Mouse (Mus musculus): ENCODE results near the gene Khdc1a. TPM values are rescaled to one million over a fixed set of nuclear protein-coding genes. Genes with fewer than 3 reads are reported as not detected.

The Khdc1a gene
- polyA plus RNA-seq (2015; fragmentation: Nextera tagmentation; extraction: Ambion mirVana) = not detected in 2 replicates

- 66% methylated on average over 2 of the region's 2 CpGs for WGBS
- no peak for ATAC-seq (replicated peaks; ENCODE audit: low FRiP score, low read depth)
- H3K4me3 ChIP-seq (replicated peaks; ENCODE audit: low read depth, low read length) = no peak within 1 kb of the TSS
- no peaks in the 10 kb centered on the region for H3K36me3 ChIP-seq (ENCODE audit: insufficient read depth, low read length)
- H3K4me1 ChIP-seq (replicated peaks; ENCODE audit: insufficient read depth, low read length) = no peaks in the 10 kb centered on the region
- no peak within 1 kb of the TSS for H3K4me2 ChIP-seq (ENCODE audit: low read length)
- no peaks in the 10 kb centered on the region for H3K9me3 ChIP-seq (replicated peaks; ENCODE audit: low read length)
- TF ChIP-seq CTCF (IDR thresholded peaks at IDR 0.05; ENCODE audit: low read depth) = no peak
- H3K27ac ChIP-seq = no peak within 1 kb of the TSS
- H3K9ac ChIP-seq (ENCODE audit: low read depth, low read length) = no peak within 1 kb of the TSS
- H3K27me3 ChIP-seq (ENCODE audit: insufficient read depth, low read length) = no peaks in the 10 kb centered on the region
- DNase-seq (ENCODE audit: low spot score) = no peak
Measured at GRCm38 (mm10) chr1:21349341-21349740, at the start of gene Khdc1a. TSS of gene Khdc1a (plus strand) at chr1:21349641.

GRCm38 (mm10) chr1:21299826-21300225 lies 49.6 kb upstream of the Khdc1a start:
- Histone ChIP-seq H3K36me3 (ENCODE audit: insufficient read depth, low read length) (no peaks in the 10 kb centered on the region), H3K9ac (ENCODE audit: low read depth, low read length) (no peak overlapping the region), H3K9me3 (replicated peaks; ENCODE audit: low read length) (no peaks in the 10 kb centered on the region), H3K27me3 (ENCODE audit: insufficient read depth, low read length) (no peaks in the 10 kb centered on the region), H3K4me1 (replicated peaks; ENCODE audit: insufficient read depth, low read length) (no peaks in the 10 kb centered on the region), H3K4me2 (ENCODE audit: low read length) (no peak overlapping the region), H3K4me3 (replicated peaks; ENCODE audit: low read depth, low read length) (no peak overlapping the region), H3K27ac (no peak overlapping the region)
- DNase-seq (ENCODE audit: low spot score) (no peak), ATAC-seq (replicated peaks; ENCODE audit: low FRiP score, low read depth) (no peak)
- WGBS = 48% methylated on average over 3 of the region's 3 CpGs
- TF ChIP-seq CTCF (IDR thresholded peaks at IDR 0.05; ENCODE audit: low read depth) = no peak

GRCm38 (mm10) chr1:21301686-21302085 lies 47.8 kb upstream of the Khdc1a start:
- H3K27me3 ChIP-seq (ENCODE audit: insufficient read depth, low read length) = no peaks in the 10 kb centered on the region
- H3K9me3 ChIP-seq (replicated peaks; ENCODE audit: low read length) = no peaks in the 10 kb centered on the region
- no peaks in the 10 kb centered on the region for H3K4me1 ChIP-seq (replicated peaks; ENCODE audit: insufficient read depth, low read length)
- 71% methylated on average over 3 of the region's 3 CpGs for WGBS
- H3K27ac ChIP-seq = no peak overlapping the region
- H3K4me3 ChIP-seq (replicated peaks; ENCODE audit: low read depth, low read length) = no peak overlapping the region
- H3K4me2 ChIP-seq (ENCODE audit: low read length) = no peak overlapping the region
- no peaks in the 10 kb centered on the region for H3K36me3 ChIP-seq (ENCODE audit: insufficient read depth, low read length)
- TF ChIP-seq CTCF (IDR thresholded peaks at IDR 0.05; ENCODE audit: low read depth) = no peak
- no peak overlapping the region for H3K9ac ChIP-seq (ENCODE audit: low read depth, low read length)
- ATAC-seq (replicated peaks; ENCODE audit: low FRiP score, low read depth) (no peak), DNase-seq (ENCODE audit: low spot score) (no peak)

- Histone ChIP-seq H3K9ac (ENCODE audit: low read depth, low read length) (no peak overlapping the region), H3K36me3 (ENCODE audit: insufficient read depth, low read length) (no peaks in the 10 kb centered on the region), H3K27me3 (ENCODE audit: insufficient read depth, low read length) (no peaks in the 10 kb centered on the region), H3K4me3 (replicated peaks; ENCODE audit: low read depth, low read length) (no peak overlapping the region), H3K4me2 (ENCODE audit: low read length) (no peak overlapping the region), H3K9me3 (replicated peaks; ENCODE audit: low read length) (no peaks in the 10 kb centered on the region), H3K4me1 (replicated peaks; ENCODE audit: insufficient read depth, low read length) (no peaks in the 10 kb centered on the region), H3K27ac (no peak overlapping the region)
- ATAC-seq (replicated peaks; ENCODE audit: low FRiP score, low read depth) (no peak), DNase-seq (ENCODE audit: low spot score) (no peak)
- no peak for TF ChIP-seq CTCF (IDR thresholded peaks at IDR 0.05; ENCODE audit: low read depth)
- WGBS = 76% methylated on average over 3 of the region's 3 CpGs
Measured at GRCm38 (mm10) chr1:21304174-21304573, 45.3 kb upstream of the Khdc1a start.

GRCm38 (mm10) chr1:21304646-21305045 lies 44.8 kb upstream of the Khdc1a start:
- H3K27me3 ChIP-seq (ENCODE audit: insufficient read depth, low read length) = no peaks in the 10 kb centered on the region
- H3K9ac ChIP-seq (ENCODE audit: low read depth, low read length) = no peak overlapping the region
- no peaks in the 10 kb centered on the region for H3K9me3 ChIP-seq (replicated peaks; ENCODE audit: low read length)
- no peaks in the 10 kb centered on the region for H3K36me3 ChIP-seq (ENCODE audit: insufficient read depth, low read length)
- H3K4me2 ChIP-seq (ENCODE audit: low read length) = no peak overlapping the region
- no peak overlapping the region for H3K27ac ChIP-seq
- H3K4me1 ChIP-seq (replicated peaks; ENCODE audit: insufficient read depth, low read length) = no peaks in the 10 kb centered on the region
- no peak for DNase-seq (ENCODE audit: low spot score)
- no peak for TF ChIP-seq CTCF (IDR thresholded peaks at IDR 0.05; ENCODE audit: low read depth)
- H3K4me3 ChIP-seq (replicated peaks; ENCODE audit: low read depth, low read length) = no peak overlapping the region
- no peak for ATAC-seq (replicated peaks; ENCODE audit: low FRiP score, low read depth)
- WGBS = 63% methylated on average over 4 of the region's 4 CpGs

- no peaks in the 10 kb centered on the region for H3K4me1 ChIP-seq (replicated peaks; ENCODE audit: insufficient read depth, low read length)
- H3K4me2 ChIP-seq (ENCODE audit: low read length) = no peak overlapping the region
- no peaks in the 10 kb centered on the region for H3K27me3 ChIP-seq (ENCODE audit: insufficient read depth, low read length)
- WGBS = 88% methylated on average over 3 of the region's 3 CpGs
- H3K4me3 ChIP-seq (replicated peaks; ENCODE audit: low read depth, low read length) = no peak overlapping the region
- H3K9ac ChIP-seq (ENCODE audit: low read depth, low read length) = no peak overlapping the region
- no peaks in the 10 kb centered on the region for H3K36me3 ChIP-seq (ENCODE audit: insufficient read depth, low read length)
- TF ChIP-seq CTCF (IDR thresholded peaks at IDR 0.05; ENCODE audit: low read depth) = no peak
- H3K9me3 ChIP-seq (replicated peaks; ENCODE audit: low read length) = no peaks in the 10 kb centered on the region
- DNase-seq (ENCODE audit: low spot score) = no peak
- H3K27ac ChIP-seq = no peak overlapping the region
- ATAC-seq (replicated peaks; ENCODE audit: low FRiP score, low read depth) = no peak
Measured at GRCm38 (mm10) chr1:21305443-21305842, 44.0 kb upstream of the Khdc1a start.

GRCm38 (mm10) chr1:21314336-21314735 lies 35.1 kb upstream of the Khdc1a start:
- WGBS = 89% methylated on average over 2 of the region's 2 CpGs
- DNase-seq (ENCODE audit: low spot score) (no peak), ATAC-seq (replicated peaks; ENCODE audit: low FRiP score, low read depth) (no peak)
- H3K4me2 ChIP-seq (ENCODE audit: low read length) = no peak overlapping the region
- no peak overlapping the region for H3K4me3 ChIP-seq (replicated peaks; ENCODE audit: low read depth, low read length)
- no peaks in the 10 kb centered on the region for H3K4me1 ChIP-seq (replicated peaks; ENCODE audit: insufficient read depth, low read length)
- H3K36me3 ChIP-seq (ENCODE audit: insufficient read depth, low read length) = no peaks in the 10 kb centered on the region
- H3K27me3 ChIP-seq (ENCODE audit: insufficient read depth, low read length) = no peaks in the 10 kb centered on the region
- H3K27ac ChIP-seq = no peak overlapping the region
- TF ChIP-seq CTCF (IDR thresholded peaks at IDR 0.05; ENCODE audit: low read depth) = no peak
- H3K9ac ChIP-seq (ENCODE audit: low read depth, low read length) = no peak overlapping the region
- no peaks in the 10 kb centered on the region for H3K9me3 ChIP-seq (replicated peaks; ENCODE audit: low read length)

Measured in kidney, postnatal 0 days (tissue).